8 mouse cellular contexts compared by ENCODE assay signal in the genomic region with DNA sequence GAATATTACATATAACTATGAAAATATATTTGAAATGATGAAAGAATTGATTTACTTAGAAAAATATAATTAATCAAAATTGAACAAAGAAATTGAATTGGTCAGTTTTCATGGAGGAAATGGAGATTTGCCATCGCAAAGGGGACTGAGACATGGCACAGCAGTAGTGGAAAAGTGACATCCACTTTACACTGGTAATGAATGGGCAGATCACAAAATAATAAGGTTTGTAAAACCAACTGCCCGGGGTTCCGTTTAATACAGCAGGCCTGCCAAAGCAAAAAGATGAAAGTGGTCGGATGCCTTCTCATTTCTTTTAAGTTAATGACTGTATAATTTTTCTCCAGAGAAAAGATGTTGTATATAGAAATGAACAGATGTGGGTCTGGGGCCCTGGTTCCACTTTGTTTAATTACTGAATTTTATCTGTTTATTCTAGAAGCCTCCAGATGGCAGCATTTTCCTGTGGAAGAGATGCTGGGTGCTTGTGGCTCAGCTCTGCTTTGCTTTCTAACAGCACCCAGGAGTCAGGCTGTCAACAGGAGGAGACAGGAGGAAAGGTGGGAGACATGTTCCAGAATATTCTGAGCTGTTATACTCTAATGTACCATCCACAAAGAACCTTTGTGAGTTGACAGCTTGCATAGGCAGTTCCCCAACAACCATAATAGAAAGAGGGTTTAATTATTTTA.
DNase-seq lines count a peak whose midpoint lies in the region; ATAC-seq and TF ChIP-seq lines count a peak whose summit lies in the region.
"Had no signal": no experiment of that assay in that cellular context is flagged by ENCODE, and none has a peak within 500 bp of the region (broad histone marks: within the 10 kb centered on the region; RNA-seq: fewer than 3 reads in every experiment).

No protein-coding gene starts in this region.

- DNase-seq in 3T3-L1 (ENCODE audit: low read depth, low spot score) (peak; percentile 90), ES-E14 (ENCODE audit: low read depth, low spot score) (no peak)
- DNase-seq in cerebellum, postnatal 14 days: peak; percentile 73 to 77
- peak; percentile 62 to 68 for DNase-seq in heart, postnatal 10 days
- peak; percentile 46 for DNase-seq in layer of hippocampus, adult 11-12 months (ENCODE audit: low spot score)
- peak; percentile 86 for DNase-seq in midbrain, embryonic 11.5 days (ENCODE audit: low spot score, missing footprints)
- no peak for DNase-seq in yolk sac, embryonic 10.5 days (ENCODE audit: low spot score)

- in situ Hi-C loops in ES-E14 (cut with MboI; ENCODE audit: low sequenced_read_pairs in 2 of 2, unreplicated experiment in 2 of 2): no loop called here

- H3K4me2 ChIP-seq in midbrain, embryonic 11.5 days: no peak overlapping the region
- H3K4me2 ChIP-seq: embryonic facial prominence, embryonic 15.5 days had no signal

- no peak overlapping the region for H3K27ac ChIP-seq in ES-E14 (ENCODE audit: insufficient read depth, low read depth, low read length, poor library complexity, severe bottlenecking)
- H3K27ac ChIP-seq in midbrain, embryonic 11.5 days (ENCODE audit: low read depth, low read length): no peak overlapping the region
- H3K27ac ChIP-seq: embryonic facial prominence, embryonic 15.5 days had no signal

- H3K9ac ChIP-seq in ES-E14 (ENCODE audit: insufficient read depth, low read depth, low read length, poor library complexity, severe bottlenecking): no peak overlapping the region
- H3K9ac ChIP-seq in midbrain, embryonic 11.5 days (ENCODE audit: low read length): no peak overlapping the region
- H3K9ac ChIP-seq: embryonic facial prominence, embryonic 15.5 days had no signal

- H3K36me3 ChIP-seq in ES-E14 (ENCODE audit: control insufficient read depth, insufficient read depth, low read length, poor library complexity, severe bottlenecking): no peaks in the 10 kb centered on the region
- H3K36me3 ChIP-seq in midbrain, embryonic 11.5 days (ENCODE audit: control insufficient read depth, insufficient read depth, low read length): no peaks in the 10 kb centered on the region
- H3K36me3 ChIP-seq: embryonic facial prominence, embryonic 15.5 days had no signal

- no peaks in the 10 kb centered on the region for H3K27me3 ChIP-seq in midbrain, embryonic 11.5 days (ENCODE audit: control insufficient read depth, insufficient read depth, low read length)
- H3K27me3 ChIP-seq: embryonic facial prominence, embryonic 15.5 days had no signal

- no peaks in the 10 kb centered on the region for H3K4me1 ChIP-seq in ES-E14 (ENCODE audit: control insufficient read depth in 2 of 2, insufficient read depth in 2 of 2, low read length in 2 of 2, poor library complexity in 1 of 2)
- H3K4me1 ChIP-seq in midbrain, embryonic 11.5 days (ENCODE audit: control insufficient read depth, insufficient read depth, low read length): no peaks in the 10 kb centered on the region
- H3K4me1 ChIP-seq: embryonic facial prominence, embryonic 15.5 days had no signal

- 79% methylated on average over 4 of the region's 4 CpGs for WGBS in midbrain, embryonic 11.5 days

- intact Hi-C loops in heart, postnatal 10 days (cut with DNase I): loop anchor here (5.0 to 10.0 kb wide), 2 partner anchors 227 to 799 kb away; no protein-coding TSS in a partner anchor

- H3K9me3 ChIP-seq in ES-E14 (ENCODE audit: control insufficient read depth, insufficient read depth, low read depth, low read length): no peaks in the 10 kb centered on the region
- H3K9me3 ChIP-seq in midbrain, embryonic 11.5 days (ENCODE audit: control insufficient read depth, low read length): no peaks in the 10 kb centered on the region
- H3K9me3 ChIP-seq: embryonic facial prominence, embryonic 15.5 days had no signal

- no peak overlapping the region for H3K4me3 ChIP-seq in ES-E14 (ENCODE audit: insufficient read depth in 1 of 2, low read depth in 1 of 2, low read length in 2 of 2, poor library complexity in 1 of 2, severe bottlenecking in 1 of 2)
- H3K4me3 ChIP-seq in midbrain, embryonic 11.5 days (ENCODE audit: low read depth, low read length): no peak overlapping the region
- H3K4me3 ChIP-seq: embryonic facial prominence, embryonic 15.5 days had no signal

- ATAC-seq in midbrain, embryonic 11.5 days (ENCODE audit: low FRiP score): peak; percentile 68

TF ChIP-seq in ES-E14, 5 proteins besides CTCF, POLR2A, EP300 and RAD21:
- TF ChIP-seq ZNF384 (IDR thresholded peaks at IDR 0.05; ENCODE audit: low read depth, low read length) (no peak), MAFK (IDR thresholded peaks at IDR 0.05; ENCODE audit: insufficient read depth, low read depth, low read length) (no peak), HCFC1 (IDR thresholded peaks at IDR 0.05; ENCODE audit: borderline replicate concordance, insufficient read depth, low read length) (no peak), CHD2 (IDR thresholded peaks at IDR 0.05; ENCODE audit: low read depth, low read length) (no peak), ZC3H11A (IDR thresholded peaks at IDR 0.05; ENCODE audit: borderline replicate concordance, low read depth, low read length) (peak; percentile 66)
TF ChIP-seq in ES-E14: peak in this region for 1.

Comparison
In these comparisons a context has a peak if more than half of its experiments do, and no peak if none do; other contexts are left out.
1. DNase-seq: peak in 3T3-L1 (single experiment), cerebellum, postnatal 14 days (2 of 2), heart, postnatal 10 days (2 of 2), layer of hippocampus, adult 11-12 months (single experiment) and midbrain, embryonic 11.5 days (single experiment); none in ES-E14 (single experiment) and yolk sac, embryonic 10.5 days (single experiment).